Mouse (Mus musculus) embryonic fibroblast, embryonic 13.5 days (primary cell): ENCODE results near the gene Kcne4.

Source experiments
- CTCF ChIP-seq: IDR thresholded peaks from 2 replicates; pipeline ENCODE4 v1.5.1; 2011; ENCODE audit warnings: mild to moderate bottlenecking, control low read depth, low read length, moderate library complexity, borderline replicate concordance; ENCODE audit not compliant: insufficient read depth
- POLR2A ChIP-seq: IDR thresholded peaks from 2 replicates; pipeline ENCODE4 v1.6.1; 2011; ENCODE audit warnings: low read depth, mild to moderate bottlenecking, control low read depth, low read length, moderate library complexity

GRCm38 (mm10) chr1:78820176-78820575 is 3.6 kb downstream of the Kcne4 start:
- TF ChIP-seq POLR2A: no peak
- no peak for TF ChIP-seq CTCF
